Mouse (Mus musculus): ENCODE measurements around the gene Gm15517. TPM values are rescaled to one million over a fixed set of nuclear protein-coding genes. Genes with fewer than 3 reads are reported as not detected.

The Gm15517 gene
- total RNA-seq (2012; rRNA removed) (not detected in 2 replicates), total RNA-seq (2014; rRNA removed) (not detected in 2 replicates), polyA plus RNA-seq (2012; ENCODE audit: insufficient read length, low read depth) (not detected in 2 replicates)

DNA sequence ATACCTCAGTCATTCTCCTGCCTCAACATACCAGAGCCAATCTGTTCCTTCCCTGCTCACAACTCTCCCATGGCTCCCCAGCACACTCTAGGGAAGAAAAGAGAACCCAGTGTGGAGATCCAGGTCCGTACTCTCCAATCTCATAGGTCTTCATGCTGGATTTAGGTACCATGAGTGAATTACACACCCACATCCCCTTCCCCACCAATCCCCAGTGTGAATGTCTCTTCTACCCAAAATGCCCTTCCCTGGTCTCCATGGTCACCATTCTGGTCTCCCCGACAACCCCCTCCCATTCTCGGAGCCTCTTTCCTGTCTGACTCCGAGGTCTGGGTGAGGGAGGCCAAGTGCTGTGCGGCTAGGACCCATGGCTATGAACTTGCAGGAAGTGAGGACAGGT lies at the start of gene Gm15517:
TSS of gene Gm15517 (plus strand) at position 301 of the 400 bp plus-strand sequence.
- H3K9ac ChIP-seq (ENCODE audit: insufficient read depth, low read depth) = no peak within 1 kb of the TSS
- TF ChIP-seq IRF4 (IDR thresholded peaks at IDR 0.05; ENCODE audit: low read depth, low read length) (no peak), RCOR1 (conservative IDR thresholded peaks at IDR 0.05; ENCODE audit: low read depth, low read length) (no peak), CHD2 (IDR thresholded peaks at IDR 0.05; ENCODE audit: low read length) (no peak), ETS1 (conservative IDR thresholded peaks at IDR 0.05; ENCODE audit: low read depth, low read length) (no peak), GABPA (IDR thresholded peaks at IDR 0.05; ENCODE audit: insufficient replicate concordance, low read depth, low read length) (no peak), NRF1 (IDR thresholded peaks at IDR 0.05; ENCODE audit: low read depth, low read length) (no peak), MAFK (IDR thresholded peaks at IDR 0.05; ENCODE audit: insufficient replicate concordance, low read length) (no peak), BHLHE40 (IDR thresholded peaks at IDR 0.05; ENCODE audit: low read depth, low read length) (no peak), SMC3 (IDR thresholded peaks at IDR 0.05; ENCODE audit: low read depth, low read length) (no peak), POLR2A (IDR thresholded peaks at IDR 0.05; ENCODE audit: low read depth, low read length) (no peak), MXI1 (IDR thresholded peaks at IDR 0.05; ENCODE audit: low read depth, low read length) (no peak), NELFE (IDR thresholded peaks at IDR 0.05; ENCODE audit: low read depth, low read length) (no peak), CTCF (conservative IDR thresholded peaks at IDR 0.05 in 1 of 2, IDR thresholded peaks at IDR 0.05 in 1 of 2; ENCODE audit: low read depth in 2 of 2, low read length in 2 of 2) (no peak), MYC (IDR thresholded peaks at IDR 0.05; ENCODE audit: low read depth, low read length) (no peak), MAX (IDR thresholded peaks at IDR 0.05; ENCODE audit: low read length) (no peak), JUN (IDR thresholded peaks at IDR 0.05; ENCODE audit: insufficient read depth, low read depth, low read length) (no peak), ZMIZ1 (IDR thresholded peaks at IDR 0.05; ENCODE audit: low read depth, low read length) (no peak), USF2 (conservative IDR thresholded peaks at IDR 0.05; ENCODE audit: low read depth, low read length) (no peak)
- dilution Hi-C loops (cut with MboI; ENCODE audit: extremely low pct_ligation_motif_present, extremely low pct_unique_long_range_greater_than_20kb, low sequenced_read_pairs) = no loop called here

DNA sequence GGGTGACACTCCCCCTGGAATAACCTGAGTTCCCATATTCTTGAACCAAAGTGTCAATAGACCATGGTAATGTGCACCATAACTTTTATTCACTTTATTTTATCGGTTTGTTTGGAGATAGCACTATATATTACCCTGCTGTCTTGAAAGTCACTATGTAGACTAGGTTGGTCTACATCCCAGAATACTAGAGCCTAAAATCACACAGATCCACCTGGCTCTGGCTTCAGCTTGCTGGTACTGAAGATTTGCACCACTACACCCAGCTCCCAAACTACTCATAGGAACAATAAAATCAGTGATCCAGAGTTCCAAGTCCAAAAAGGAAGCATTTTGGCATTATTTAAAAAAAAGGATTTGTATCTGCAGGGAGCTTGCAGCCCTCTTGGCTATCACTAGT lies 45.6 kb upstream of the Gm15517 start, which contains the start of gene Klk1b5:
TSS of gene Klk1b5 (plus strand) at position 301 of the 400 bp plus-strand sequence.
- in situ Hi-C loops (cut with MboI; ENCODE audit: low pct_ligation_motif_present, low pct_unique_long_range_greater_than_20kb, low sequenced_read_pairs) = no loop called here
- peaks cover 0 to 8% of the 10 kb centered on the region in 2 experiments; a peak in 2 of 4 replicates for H3K4me1 ChIP-seq (ENCODE audit: control insufficient read depth in 1 of 2, insufficient read depth in 2 of 2)
- no peak within 1 kb of the TSS for H3K4me2 ChIP-seq (ENCODE audit: insufficient read depth, low read depth, poor library complexity, severe bottlenecking)
- H3K9me3 ChIP-seq (replicated peaks; ENCODE audit: low read length) = no peaks in the 10 kb centered on the region
- H3K9ac ChIP-seq (ENCODE audit: insufficient read depth, low read depth) = no peak within 1 kb of the TSS
- dilution Hi-C loops (cut with MboI; ENCODE audit: extremely low pct_ligation_motif_present, extremely low pct_unique_long_range_greater_than_20kb, low sequenced_read_pairs) = no loop called here
- H3K79me2 ChIP-seq (replicated peaks; ENCODE audit: control insufficient read depth, extremely low read depth, insufficient read depth, poor library complexity, severe bottlenecking) = no peaks in the 10 kb centered on the region
- no peak within 1 kb of the TSS for H3K4me3 ChIP-seq (replicated peaks in 1 of 3; ENCODE audit: low read depth in 2 of 3, low read length in 2 of 3, poor library complexity in 1 of 3)
- TF ChIP-seq ZKSCAN1 (IDR thresholded peaks at IDR 0.05; ENCODE audit: borderline replicate concordance, low read depth, low read length) = no peak
- no peak for TF ChIP-seq JUND (conservative IDR thresholded peaks at IDR 0.05; ENCODE audit: low read depth, low read length)
- TF ChIP-seq EP300 (IDR thresholded peaks at IDR 0.05; ENCODE audit: low read length) = no peak
- no peak for TF ChIP-seq ZC3H11A (IDR thresholded peaks at IDR 0.05; ENCODE audit: low read depth, low read length)
- no peak for TF ChIP-seq KAT2A (IDR thresholded peaks at IDR 0.05; ENCODE audit: insufficient replicate concordance, low read length)
- no peak for TF ChIP-seq GABPA (IDR thresholded peaks at IDR 0.05; ENCODE audit: insufficient replicate concordance, low read depth, low read length)
- TF ChIP-seq HCFC1 (IDR thresholded peaks at IDR 0.05; ENCODE audit: low read depth, low read length) = no peak
- no peak for TF ChIP-seq NELFE (IDR thresholded peaks at IDR 0.05; ENCODE audit: low read depth, low read length)
- TF ChIP-seq ETS1 (conservative IDR thresholded peaks at IDR 0.05; ENCODE audit: low read depth, low read length) = no peak
- no peak for TF ChIP-seq ELF1 (IDR thresholded peaks at IDR 0.05; ENCODE audit: low read depth, low read length)
- TF ChIP-seq POLR2AphosphoS2 (IDR thresholded peaks at IDR 0.05; ENCODE audit: low read depth, low read length) = no peak
- no peak for TF ChIP-seq PAX5 (IDR thresholded peaks at IDR 0.05; ENCODE audit: low read length)
- no peak for TF ChIP-seq TBP (conservative IDR thresholded peaks at IDR 0.05; ENCODE audit: low read depth, low read length)
- H3K27ac ChIP-seq (ENCODE audit: insufficient read depth, low read depth) = no peak within 1 kb of the TSS
- no peak for DNase-seq (ENCODE audit: extremely low read depth)
- no peaks in the 10 kb centered on the region for H3K36me3 ChIP-seq (replicated peaks in 1 of 2; ENCODE audit: control insufficient read depth in 1 of 2, insufficient read depth in 1 of 2, low read length in 1 of 2)
- peaks cover 55% of the 10 kb centered on the region for H3K27me3 ChIP-seq (replicated peaks)

More for the DNA sequence above, at the start of gene Gm15517:
- H3K4me2 ChIP-seq (ENCODE audit: insufficient read depth, low read depth, poor library complexity, severe bottlenecking) = no peak within 1 kb of the TSS
- no peaks in the 10 kb centered on the region for H3K79me2 ChIP-seq (replicated peaks; ENCODE audit: control insufficient read depth, extremely low read depth, insufficient read depth, poor library complexity, severe bottlenecking)
- DNase-seq (ENCODE audit: extremely low read depth) = no peak
- no peak within 1 kb of the TSS for H3K4me3 ChIP-seq (replicated peaks in 1 of 3; ENCODE audit: low read depth in 2 of 3, low read length in 2 of 3, poor library complexity in 1 of 3)
- in situ Hi-C loops (cut with MboI; ENCODE audit: low pct_ligation_motif_present, low pct_unique_long_range_greater_than_20kb, low sequenced_read_pairs) = loop anchor here (5.0 to 10.0 kb wide), 3 partner anchors 86 to 384 kb away; partner anchors contain the start of genes Emc10 and Fam71e1
- H3K4me1 ChIP-seq (ENCODE audit: control insufficient read depth in 1 of 2, insufficient read depth in 2 of 2) = peaks cover 0 to 5% of the 10 kb centered on the region in 2 experiments; a peak in 2 of 4 replicates
- H3K9me3 ChIP-seq (replicated peaks; ENCODE audit: low read length) = no peaks in the 10 kb centered on the region
- peaks cover 21% of the 10 kb centered on the region for H3K27me3 ChIP-seq (replicated peaks)
- H3K36me3 ChIP-seq (replicated peaks in 1 of 2; ENCODE audit: control insufficient read depth in 1 of 2, insufficient read depth in 1 of 2, low read length in 1 of 2) = no peaks in the 10 kb centered on the region
- H3K27ac ChIP-seq (ENCODE audit: insufficient read depth, low read depth) = no peak within 1 kb of the TSS

All from CH12.LX (cell line).